Mouse (Mus musculus): ENCODE measurements around the gene Gm2174. TPM values are rescaled to one million over a fixed set of nuclear protein-coding genes. Genes with fewer than 3 reads are reported as not detected.
A peak's percentile ranks its signal among the peaks of the same experiment; 100 is the strongest.

Gene Gm2174
- not detected for total RNA-seq (2021)
- long read RNA-seq, experiment 1 = 0 reads
- long read RNA-seq, experiment 2 = 0 reads

GRCm38 (mm10) chrX:56447524-56448015 is at the start of gene Gm2174:
Gm2174 (plus strand) TSS chrX:56447965.
- DNase-seq = no peak

GRCm38 (mm10) chrX:56404646-56405045 is 43.1 kb upstream of the Gm2174 start:
- no peak for DNase-seq

GRCm38 (mm10) chrX:56405482-56405881 is 42.3 kb upstream of the Gm2174 start:
- DNase-seq = no peak

- DNase-seq = no peak
These were observed 41.6 kb upstream of the Gm2174 start for GRCm38 (mm10) chrX:56406128-56406527.

GRCm38 (mm10) chrX:56416277-56416676 is 31.5 kb upstream of the Gm2174 start:
- DNase-seq = no peak

- DNase-seq = no peak
These were observed 30.2 kb upstream of the Gm2174 start for GRCm38 (mm10) chrX:56417541-56417940.

GRCm38 (mm10) chrX:56430601-56431000 is 17.2 kb upstream of the Gm2174 start:
- no peak for DNase-seq

- DNase-seq = no peak
These were observed 11.9 kb upstream of the Gm2174 start for GRCm38 (mm10) chrX:56435758-56436283.

- DNase-seq = no peak
These were observed 1.0 kb upstream of the Gm2174 start for GRCm38 (mm10) chrX:56446487-56447428.

GRCm38 (mm10) chrX:56454671-56455371 is 7.1 kb downstream of the Gm2174 start, which contains the start of gene Ints6l:
Ints6l (plus strand) TSS chrX:56454857.
- peak; percentile 84 for DNase-seq

- DNase-seq = peak; percentile 90
These were observed 7.8 kb downstream of the Gm2174 start for GRCm38 (mm10) chrX:56455372-56456246.

- peak; percentile 29 for DNase-seq
These were observed 8.6 kb downstream of the Gm2174 start for GRCm38 (mm10) chrX:56456379-56456778.

- DNase-seq = no peak
These were observed 14.5 kb downstream of the Gm2174 start for GRCm38 (mm10) chrX:56462020-56462933.

GRCm38 (mm10) chrX:56464906-56465305 is 17.1 kb downstream of the Gm2174 start:
- no peak for DNase-seq

GRCm38 (mm10) chrX:56467688-56468087 is 19.9 kb downstream of the Gm2174 start:
- DNase-seq = no peak

GRCm38 (mm10) chrX:56468422-56468821 is 20.7 kb downstream of the Gm2174 start:
- DNase-seq = no peak

- DNase-seq = no peak
These were observed 26.3 kb downstream of the Gm2174 start for GRCm38 (mm10) chrX:56474035-56474434.

GRCm38 (mm10) chrX:56477553-56477952 is 29.8 kb downstream of the Gm2174 start:
- no peak for DNase-seq

- DNase-seq = no peak
These were observed 34.1 kb downstream of the Gm2174 start for GRCm38 (mm10) chrX:56481906-56482305.

GRCm38 (mm10) chrX:56489758-56490157 is 42.0 kb downstream of the Gm2174 start:
- DNase-seq = peak; percentile 83

Data from adrenal gland, postnatal 10 days (tissue).